Mouse (Mus musculus) cerebellum, adult 18-20 months (tissue): ENCODE results near the gene Chd2.

Experiments
- DNase-seq, 2 experiments: peaks; one replicate each; pipeline ENCODE4 v3.0.0; 2021

Gene Chd2

GRCm38 (mm10) chr7:73400051-73400916 lies 141.3 kb downstream of the Chd2 start:
- no peak for DNase-seq

- peak; percentile 84 to 88 for DNase-seq
These were observed 142.1 kb downstream of the Chd2 start for GRCm38 (mm10) chr7:73399501-73400044.

GRCm38 (mm10) chr7:73398806-73399442 lies 142.7 kb downstream of the Chd2 start:
- no peak for DNase-seq

- peak; percentile 64 for DNase-seq
These were observed 143.3 kb downstream of the Chd2 start for GRCm38 (mm10) chr7:73398319-73398718.

GRCm38 (mm10) chr7:73394013-73394409 lies 147.6 kb downstream of the Chd2 start:
- no peak for DNase-seq

- no peak for DNase-seq
These were observed 148.2 kb downstream of the Chd2 start for GRCm38 (mm10) chr7:73393307-73394012.

- DNase-seq: no peak
These were observed 149.3 kb downstream of the Chd2 start for GRCm38 (mm10) chr7:73392359-73392758.

GRCm38 (mm10) chr7:73391518-73392321 lies 149.9 kb downstream of the Chd2 start:
- peak in 1 of 2 experiments; percentile 40 for DNase-seq

GRCm38 (mm10) chr7:73391002-73391517 lies 150.6 kb downstream of the Chd2 start:
- DNase-seq: peak; percentile 77 to 87

- DNase-seq: no peak
These were observed 151.1 kb downstream of the Chd2 start for GRCm38 (mm10) chr7:73390426-73391001.

- no peak for DNase-seq
These were observed 151.7 kb downstream of the Chd2 start for GRCm38 (mm10) chr7:73389871-73390294.

GRCm38 (mm10) chr7:73389419-73389818 lies 152.2 kb downstream of the Chd2 start:
- no peak for DNase-seq

GRCm38 (mm10) chr7:73388866-73389265 lies 152.8 kb downstream of the Chd2 start:
- no peak for DNase-seq

GRCm38 (mm10) chr7:73382843-73383242 lies 158.8 kb downstream of the Chd2 start:
- no peak for DNase-seq

GRCm38 (mm10) chr7:73378034-73378433 lies 163.6 kb downstream of the Chd2 start:
- no peak for DNase-seq

GRCm38 (mm10) chr7:73377307-73377706 lies 164.3 kb downstream of the Chd2 start:
- no peak for DNase-seq
